Mouse (Mus musculus) adrenal gland, postnatal 4 days (tissue): ENCODE data around the gene Olfr497. TPM values are rescaled to one million over a fixed set of nuclear protein-coding genes. Genes with fewer than 3 reads are reported as not detected.

ENCODE experiments used
- DNase-seq, 2 experiments: peaks; one replicate each; pipeline ENCODE4 v3.0.0; 2021 to 2022; ENCODE audit warnings: low spot score in 2 of 2, mixed read lengths in 2 of 2
- long read RNA-seq, 2 experiments: library from polyadenylated mRNA; stranded (forward); transcript quantifications; one replicate each; pipeline ENCODE4 v2.0.0; 2021
- total RNA-seq, 2 experiments: library from RNA; stranded (reverse); gene quantifications; 2 replicates each; pipeline ENCODE4 v1.2.3; 2021

Gene Olfr497
- not detected for total RNA-seq
- long read RNA-seq, experiment 1, result 0 reads
- long read RNA-seq, experiment 2, result 0 reads

DNA sequence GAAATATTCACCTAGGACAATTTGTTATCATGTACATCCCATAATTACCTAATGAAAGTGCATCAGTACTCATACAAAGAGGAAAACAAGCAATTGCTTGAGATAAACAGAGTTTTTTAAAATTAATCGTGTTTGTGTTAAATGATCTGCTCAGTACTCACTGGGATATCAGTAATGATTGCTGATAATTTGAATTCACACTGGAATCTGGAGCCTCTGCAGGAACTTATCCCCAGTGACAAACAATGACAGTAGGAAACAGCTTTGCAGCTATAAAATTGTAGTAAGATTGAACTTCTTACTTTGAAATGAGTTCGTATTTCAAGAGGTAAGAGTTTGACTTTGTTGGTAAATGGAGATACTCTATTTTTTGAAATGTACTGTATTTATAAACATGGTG is at the start of gene Olfr497:
Gene Olfr497 (plus strand): TSS at position 301 of the 400 bp plus-strand sequence.
- DNase-seq, result no peak

DNA sequence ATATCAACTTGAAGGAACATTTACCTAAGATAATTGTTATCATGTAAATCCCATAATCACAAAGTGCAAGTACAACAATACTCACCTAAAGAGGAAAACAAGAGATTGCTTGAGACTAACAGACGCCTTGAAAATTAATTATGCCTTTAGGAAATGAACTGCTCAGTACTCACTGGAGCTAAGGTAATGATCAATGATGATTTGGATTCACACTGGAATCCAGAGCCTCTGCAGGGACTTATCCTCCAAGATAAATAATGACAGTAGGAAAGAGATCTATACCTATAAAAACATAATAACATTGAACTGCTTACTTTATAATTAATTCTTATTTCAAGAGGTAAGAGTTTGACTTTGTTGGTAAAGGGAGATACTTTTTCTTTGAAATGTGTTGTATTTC is 27.4 kb upstream of the Olfr497 start, which contains the start of gene Olfr495:
Gene Olfr495 (plus strand): TSS at position 301 of the 400 bp plus-strand sequence.
- DNase-seq, result no peak

GRCm38 (mm10) chr7:108465026-108465425 is 44.8 kb downstream of the Olfr497 start, which contains the start of gene Olfr498:
Olfr498 (plus strand) TSS chr7:108465326.
- DNase-seq, result no peak

Other genes starting within 250 kb of the Olfr497 start
- gene Olfr486, start 247.7 kb upstream of the Olfr497 start, total RNA-seq, result not detected
- not detected for gene Olfr487, start 205.8 kb upstream of the Olfr497 start, total RNA-seq
- gene Olfr488, start 162.1 kb upstream of the Olfr497 start, total RNA-seq, result not detected
- not detected for gene Olfr490, start 131.5 kb upstream of the Olfr497 start, total RNA-seq
- gene Olfr491, start 107.0 kb upstream of the Olfr497 start, total RNA-seq, result not detected
- gene Olfr492, start 96.7 kb upstream of the Olfr497 start, total RNA-seq, result not detected
- gene Olfr493, start 73.4 kb upstream of the Olfr497 start, total RNA-seq, result not detected
- not detected for gene Olfr494, start 55.1 kb upstream of the Olfr497 start, total RNA-seq
- gene Olfr495, start 27.3 kb upstream of the Olfr497 start, total RNA-seq, result not detected
- not detected for gene Olfr498, start 44.9 kb downstream of the Olfr497 start, total RNA-seq
- not detected for gene Olfr502, start 104.6 kb downstream of the Olfr497 start, total RNA-seq
- not detected for gene Olfr503, start 124.1 kb downstream of the Olfr497 start, total RNA-seq
- gene Olfr504, start 145.4 kb downstream of the Olfr497 start, total RNA-seq, result not detected
- not detected for gene Olfr506, start 190.4 kb downstream of the Olfr497 start, total RNA-seq
- gene Olfr507, start 201.4 kb downstream of the Olfr497 start, total RNA-seq, result not detected
- gene Olfr508, start 209.6 kb downstream of the Olfr497 start, total RNA-seq, result not detected
- gene Olfr509, start 231.5 kb downstream of the Olfr497 start, total RNA-seq, result under 1 TPM in 1 of 2 experiments, not detected in 1; 0.08 TPM
- gene Olfr510, start 246.0 kb downstream of the Olfr497 start, total RNA-seq, result not detected